Mouse (Mus musculus): ENCODE results near the gene Grb10.

GRCm38 (mm10) chr11:11963587-11963986, 74.9 kb downstream of the Grb10 start:
- TF ChIP-seq CTCF (IDR thresholded peaks at IDR 0.05; ENCODE audit: borderline replicate concordance, control insufficient read depth, extremely low read depth, insufficient read depth, low read length, poor library complexity) (no peak), POLR2A (IDR thresholded peaks at IDR 0.05; ENCODE audit: control insufficient read depth, extremely low read depth, insufficient read depth, low read length, poor library complexity) (no peak)

Data from thymus, adult 2 months (tissue).